26 mouse cellular contexts compared by ENCODE assay signal in genomic region chr9:13765624-13766023, GRCm38 (mm10). TPM values are rescaled to one million over a fixed set of nuclear protein-coding genes. Genes with fewer than 3 reads are reported as not detected.
DNase-seq lines count a peak whose midpoint lies in the region; ATAC-seq and TF ChIP-seq lines count a peak whose summit lies in the region.
"Had no signal": no experiment of that assay in that cellular context is flagged by ENCODE, and none has a peak within 500 bp of the region (broad histone marks: within the 10 kb centered on the region; RNA-seq: fewer than 3 reads in every experiment).

No protein-coding gene starts in this region.

- ATAC-seq in forebrain, embryonic 14.5 days: peak; percentile 37
- ATAC-seq in forebrain, embryonic 13.5 days: no peak; the same call in 1 of the 2 replicates
- ATAC-seq in hindbrain, postnatal 0 days: 0 out of 2 replicates have a peak, but pooled peaks have one; percentile 61
- ATAC-seq: CD4-positive, CD25-positive, alpha-beta regulatory T cell, adult 4 months; intestine, embryonic 16.5 days; liver, embryonic 12.5 days; Patski had no signal

- H3K9ac ChIP-seq in forebrain, embryonic 14.5 days (ENCODE audit: low read length): no peak overlapping the region
- H3K9ac ChIP-seq in forebrain, embryonic 13.5 days: no peak overlapping the region
- no peak overlapping the region for H3K9ac ChIP-seq in hindbrain, postnatal 0 days (replicated peaks; ENCODE audit: low read length)
- H3K9ac ChIP-seq: heart, embryonic 12.5 days; kidney, embryonic 15.5 days; limb, embryonic 13.5 days; liver, embryonic 12.5 days; midbrain, embryonic 12.5 days had no signal

- no peak for TF ChIP-seq POLR2A in cortical plate, adult 2 months (IDR thresholded peaks at IDR 0.05; ENCODE audit: extremely low read depth, insufficient read depth, low read length)

- no peaks in the 10 kb centered on the region for H3K36me3 ChIP-seq in forebrain, embryonic 14.5 days (ENCODE audit: control insufficient read depth, insufficient read depth, low read length)
- H3K36me3 ChIP-seq in forebrain, embryonic 13.5 days (ENCODE audit: poor library complexity, severe bottlenecking): no peaks in the 10 kb centered on the region
- H3K36me3 ChIP-seq in hindbrain, postnatal 0 days (ENCODE audit: insufficient read depth, low read length): no peaks in the 10 kb centered on the region
- no peaks in the 10 kb centered on the region for H3K36me3 ChIP-seq in hindbrain, embryonic 10.5 days
- H3K36me3 ChIP-seq: heart, embryonic 12.5 days; kidney, embryonic 15.5 days; midbrain, embryonic 12.5 days had no signal

- DNase-seq in forebrain, embryonic 14.5 days (ENCODE audit: low spot score): peak; percentile 9
- DNase-seq in hindbrain, postnatal 0 days (ENCODE audit: low spot score): no peak
- DNase-seq in hindbrain, embryonic 10.5 days (ENCODE audit: low spot score): no peak
- DNase-seq in Muller cell, postnatal 12 days (ENCODE audit: inconsistent ontology term): peak; percentile 84
- DNase-seq in T-cell, adult 2 months (ENCODE audit: low spot score): no peak
- DNase-seq: adrenal gland, adult 2 months; cerebellum, adult 18-20 months; cerebellum, postnatal 25 days; gastrocnemius, postnatal 14 days; heart, adult 18-20 months; heart, postnatal 10 days; kidney, postnatal 36 days; lung, adult 18-20 months; lung, postnatal 10 days had no signal

- H3K4me3 ChIP-seq in forebrain, embryonic 14.5 days (ENCODE audit: low read depth, low read length): no peak overlapping the region
- no peak overlapping the region for H3K4me3 ChIP-seq in forebrain, embryonic 13.5 days
- no peak overlapping the region for H3K4me3 ChIP-seq in hindbrain, postnatal 0 days (ENCODE audit: low read length)
- H3K4me3 ChIP-seq in hindbrain, embryonic 10.5 days: no peak overlapping the region
- 0 out of 2 replicates have a peak overlapping the region, but pooled peaks have one; percentile 23 for H3K4me3 ChIP-seq in cortical plate, adult 2 months (ENCODE audit: insufficient read depth, low read length)
- H3K4me3 ChIP-seq: forebrain, embryonic 10.5 days; heart, embryonic 12.5 days; kidney, embryonic 15.5 days; limb, embryonic 13.5 days; liver, embryonic 12.5 days; midbrain, embryonic 12.5 days had no signal

- 45% methylated on average over 2 of the region's 2 CpGs for WGBS in forebrain, embryonic 14.5 days
- 57% methylated on average over 2 of the region's 2 CpGs for WGBS in forebrain, embryonic 13.5 days
- WGBS in hindbrain, postnatal 0 days: 61% methylated on average over 2 of the region's 2 CpGs
- WGBS in hindbrain, embryonic 10.5 days: 88% methylated on average over 2 of the region's 2 CpGs

- H3K4me1 ChIP-seq in forebrain, embryonic 14.5 days (ENCODE audit: control insufficient read depth, insufficient read depth, low read length): peaks cover 6% of the 10 kb centered on the region; the same call in 1 of the 2 replicates
- peaks cover 21% of the 10 kb centered on the region; the same call in 1 of the 2 replicates for H3K4me1 ChIP-seq in forebrain, embryonic 13.5 days
- no peaks in the 10 kb centered on the region for H3K4me1 ChIP-seq in hindbrain, postnatal 0 days (ENCODE audit: insufficient read depth, low read length)
- H3K4me1 ChIP-seq in hindbrain, embryonic 10.5 days (replicated peaks): no peaks in the 10 kb centered on the region
- no peaks in the 10 kb centered on the region; the same call in 1 of the 2 replicates for H3K4me1 ChIP-seq in cortical plate, adult 2 months (ENCODE audit: control insufficient read depth, insufficient read depth, low read length)
- H3K4me1 ChIP-seq: forebrain, embryonic 10.5 days; heart, embryonic 12.5 days; limb, embryonic 13.5 days; liver, embryonic 12.5 days had no signal

- H3K27ac ChIP-seq in forebrain, embryonic 14.5 days (ENCODE audit: low read depth, low read length): no peak overlapping the region
- no peak overlapping the region for H3K27ac ChIP-seq in forebrain, embryonic 13.5 days
- H3K27ac ChIP-seq in hindbrain, postnatal 0 days: peak overlapping the region; percentile 51
- no peak overlapping the region for H3K27ac ChIP-seq in hindbrain, embryonic 10.5 days
- peak overlapping the region; percentile 92 for H3K27ac ChIP-seq in cortical plate, adult 2 months (ENCODE audit: insufficient read depth, low read length)
- H3K27ac ChIP-seq: forebrain, embryonic 10.5 days; kidney, embryonic 15.5 days; limb, embryonic 13.5 days; liver, embryonic 12.5 days; midbrain, embryonic 12.5 days; stomach, postnatal 0 days had no signal

- H3K9me3 ChIP-seq in forebrain, embryonic 14.5 days (replicated peaks; ENCODE audit: control insufficient read depth, low read length): no peaks in the 10 kb centered on the region
- H3K9me3 ChIP-seq in forebrain, embryonic 13.5 days (replicated peaks): no peaks in the 10 kb centered on the region
- H3K9me3 ChIP-seq in hindbrain, postnatal 0 days (ENCODE audit: low read length): no peaks in the 10 kb centered on the region
- H3K9me3 ChIP-seq in hindbrain, embryonic 10.5 days: no peaks in the 10 kb centered on the region
- H3K9me3 ChIP-seq: forebrain, embryonic 10.5 days; heart, embryonic 12.5 days; kidney, embryonic 15.5 days; limb, embryonic 13.5 days; liver, embryonic 12.5 days; midbrain, embryonic 12.5 days had no signal

- no peak overlapping the region for H3K4me2 ChIP-seq in forebrain, embryonic 14.5 days (ENCODE audit: low read length)
- H3K4me2 ChIP-seq in forebrain, embryonic 13.5 days: no peak overlapping the region
- no peak overlapping the region; the same call in 1 of the 2 replicates for H3K4me2 ChIP-seq in hindbrain, postnatal 0 days (ENCODE audit: low read depth, low read length)
- H3K4me2 ChIP-seq: heart, embryonic 12.5 days; kidney, embryonic 15.5 days; limb, embryonic 13.5 days; liver, embryonic 12.5 days; midbrain, embryonic 12.5 days had no signal

- TF ChIP-seq CTCF in hindbrain, postnatal 0 days (IDR thresholded peaks at IDR 0.05; ENCODE audit: low read depth): no peak
- TF ChIP-seq CTCF in cortical plate, adult 2 months (IDR thresholded peaks at IDR 0.05; ENCODE audit: extremely low read depth, insufficient read depth, low read length): no peak

- H3K27me3 ChIP-seq in forebrain, embryonic 14.5 days (replicated peaks; ENCODE audit: control insufficient read depth, insufficient read depth, low read length): no peaks in the 10 kb centered on the region
- H3K27me3 ChIP-seq in forebrain, embryonic 13.5 days: no peaks in the 10 kb centered on the region
- no peaks in the 10 kb centered on the region for H3K27me3 ChIP-seq in hindbrain, postnatal 0 days (ENCODE audit: insufficient read depth, low read length)
- H3K27me3 ChIP-seq in hindbrain, embryonic 10.5 days (ENCODE audit: insufficient read depth, poor library complexity, severe bottlenecking): no peaks in the 10 kb centered on the region
- H3K27me3 ChIP-seq: heart, embryonic 12.5 days; kidney, embryonic 15.5 days; limb, embryonic 13.5 days; liver, embryonic 12.5 days; midbrain, embryonic 12.5 days; Patski had no signal

RNA-seq across cellular contexts. Expression of gene Mtmr2, which starts 17.4 kb away (rescaled TPM):
- 57.5 and 64.7 TPM in 2 replicates for polyA plus RNA-seq in forebrain, embryonic 14.5 days (2014; fragmentation: Nextera tagmentation; extraction: Ambion mirVana)
- polyA plus RNA-seq in forebrain, embryonic 13.5 days (2015; fragmentation: Nextera tagmentation; extraction: Ambion mirVana): 64.1 and 69.3 TPM in 2 replicates
- total RNA-seq in hindbrain, postnatal 0 days (2014; rRNA removed): 36.9 and 40.8 TPM in 2 replicates
- 53.6 and 53.8 TPM in 2 replicates for polyA plus RNA-seq in hindbrain, postnatal 0 days (2015; fragmentation: Nextera tagmentation; extraction: Ambion mirVana)
- 69.4 and 75.4 TPM in 2 replicates for polyA plus RNA-seq in hindbrain, embryonic 10.5 days (2016; fragmentation: Nextera tagmentation; extraction: Ambion mirVana)
- 29.4 and 29.9 TPM in 2 replicates for polyA plus RNA-seq in cortical plate, adult 2 months (2012; rRNA removed)

Comparison
In these comparisons a context has a peak if more than half of its experiments do, and no peak if none do; other contexts are left out.
1. H3K27ac ChIP-seq: peak in hindbrain, postnatal 0 days (single experiment) and cortical plate, adult 2 months (single experiment); none in forebrain, embryonic 14.5 days (single experiment), forebrain, embryonic 13.5 days (single experiment) and hindbrain, embryonic 10.5 days (single experiment).
2. DNase-seq: peak in forebrain, embryonic 14.5 days (single experiment) and Muller cell, postnatal 12 days (single experiment); none in hindbrain, postnatal 0 days (single experiment), hindbrain, embryonic 10.5 days (single experiment) and T-cell, adult 2 months (single experiment).